Mouse (Mus musculus) CH12.LX (cell line): ENCODE data around the gene Lect2.

Experiments
- CTCF ChIP-seq, 2 experiments: IDR thresholded peaks in 1 of 2; conservative IDR thresholded peaks in 1 of 2; 2 replicates each; pipeline ENCODE4 v1.5.1; 2011 to 2012; ENCODE audit warnings: low read depth in 2 of 2, low read length in 2 of 2, improper control_type of control experiment in 1 of 2, inconsistent platforms in 1 of 2, mild to moderate bottlenecking in 1 of 2, moderate library complexity in 1 of 2
- MAX ChIP-seq: IDR thresholded peaks from 2 replicates; pipeline ENCODE4 v1.6.1; 2011; ENCODE audit warnings: low read length, improper control_type of control experiment
- MYC ChIP-seq: IDR thresholded peaks from 2 replicates; pipeline ENCODE4 v1.6.1; 2011; ENCODE audit warnings: low read depth, mild to moderate bottlenecking, improper control_type of control experiment, low read length
- POLR2A ChIP-seq: IDR thresholded peaks from 2 replicates; pipeline ENCODE4 v1.6.1; 2011; ENCODE audit warnings: low read depth, mild to moderate bottlenecking, improper control_type of control experiment, low read length
- USF1 ChIP-seq: IDR thresholded peaks from 2 replicates; pipeline ENCODE4 v1.6.1; 2014; ENCODE audit warnings: low read depth, mild to moderate bottlenecking, inconsistent platforms, low read length, improper control_type of control experiment
- ZKSCAN1 ChIP-seq: IDR thresholded peaks from 2 replicates; pipeline ENCODE4 v1.6.1; 2012; ENCODE audit warnings: low read depth, inconsistent platforms, low read length, improper control_type of control experiment, borderline replicate concordance

DNA sequence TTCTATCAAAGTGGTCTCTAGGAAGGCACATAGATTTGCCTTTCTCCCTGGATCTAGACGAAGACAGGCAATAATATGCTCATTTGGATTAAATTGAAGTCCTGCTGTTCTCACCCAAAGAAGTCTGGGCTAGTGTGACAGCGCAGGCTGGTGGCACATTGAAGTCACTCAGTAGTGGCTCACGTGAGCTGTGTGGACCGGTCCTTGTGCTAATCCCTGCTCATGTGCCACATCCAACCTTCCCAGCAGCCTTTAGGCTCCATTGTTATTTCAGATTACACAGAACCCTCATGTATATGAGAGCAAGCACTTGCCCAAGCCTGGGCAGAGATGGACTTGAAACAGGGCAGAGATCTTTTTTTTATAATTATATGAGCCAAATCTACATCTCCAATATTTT lies 49.0 kb upstream of the Lect2 start:
- TF ChIP-seq ZKSCAN1 (no peak), POLR2A (no peak), CTCF (conservative IDR thresholded peaks at IDR 0.05 in 1 of 2, IDR thresholded peaks at IDR 0.05 in 1 of 2; ENCODE audit: low read depth in 2 of 2, low read length in 2 of 2) (no peak), MYC (no peak), MAX (no peak), USF1 (no peak)
